Mouse (Mus musculus) CH12.LX (cell line): ENCODE data around the gene Ehmt2. TPM values are rescaled to one million over a fixed set of nuclear protein-coding genes. Genes with fewer than 3 reads are reported as not detected.
A peak's percentile ranks its signal among the peaks of the same experiment; 100 is the strongest.

Source experiments
- DNase-seq: peaks from one replicate; pipeline ENCODE4 v3.0.0-alpha.2; 2013; ENCODE audit errors: extremely low read depth
- H3K27ac ChIP-seq: 2 replicates; pipeline ENCODE4 v1.5.1; 2012; ENCODE audit warnings: low read depth, mild to moderate bottlenecking, control low read depth, moderate library complexity; ENCODE audit not compliant: insufficient read depth
- H3K27me3 ChIP-seq: replicated peaks from 2 replicates; pipeline ENCODE3; 2012; ENCODE audit warnings: inconsistent platforms
- H3K36me3 ChIP-seq, 2 experiments: replicated peaks in 1 of 2; 2 replicates each; pipeline versions ENCODE3 to v1.6.1; 2012; ENCODE audit warnings: inconsistent platforms in 1 of 2, low read length in 1 of 2, mild to moderate bottlenecking in 1 of 2, mixed read lengths in 1 of 2, moderate library complexity in 1 of 2; ENCODE audit not compliant: control insufficient read depth in 1 of 2, insufficient read depth in 1 of 2
- H3K4me1 ChIP-seq, 2 experiments: 2 replicates each; pipeline ENCODE4 v1.6.1; 2012; ENCODE audit warnings: inconsistent platforms in 1 of 2, moderate library complexity in 1 of 2; ENCODE audit not compliant: insufficient read depth in 2 of 2, control insufficient read depth in 1 of 2
- H3K4me2 ChIP-seq: 2 replicates; pipeline ENCODE4 v1.6.1; 2012; ENCODE audit warnings: low read depth, mild to moderate bottlenecking, control low read depth; ENCODE audit not compliant: poor library complexity, insufficient read depth, severe bottlenecking
- H3K4me3 ChIP-seq, 3 experiments: fragments of 150-350 bp in 1 of 3; sonication (generic) in 1 of 3; replicated peaks in 1 of 3; 2 replicates each; pipeline versions ENCODE3 to v1.5.1; 2011 to 2012; ENCODE audit warnings: low read depth in 2 of 3, low read length in 2 of 3, mild to moderate bottlenecking in 2 of 3, moderate library complexity in 2 of 3, control low read depth in 1 of 3, improper control_type of control experiment in 1 of 3, inconsistent platforms in 1 of 3, mixed read lengths in 1 of 3; ENCODE audit not compliant: poor library complexity in 1 of 3
- H3K79me2 ChIP-seq: replicated peaks from 2 replicates; pipeline ENCODE4 v1.6.1; 2012; ENCODE audit warnings: mild to moderate bottlenecking, moderate library complexity; ENCODE audit not compliant: control insufficient read depth, poor library complexity, insufficient read depth, severe bottlenecking; ENCODE audit errors: extremely low read depth
- H3K9ac ChIP-seq: 2 replicates; pipeline ENCODE4 v1.6.1; 2012; ENCODE audit warnings: low read depth, mild to moderate bottlenecking, control low read depth, moderate library complexity; ENCODE audit not compliant: insufficient read depth
- H3K9me3 ChIP-seq: replicated peaks from 2 replicates; pipeline ENCODE3; 2012; ENCODE audit warnings: low read length, inconsistent platforms, mixed read lengths
- CTCF ChIP-seq, 2 experiments: IDR thresholded peaks in 1 of 2; conservative IDR thresholded peaks in 1 of 2; 2 replicates each; pipeline ENCODE4 v1.5.1; 2011 to 2012; ENCODE audit warnings: low read depth in 2 of 2, low read length in 2 of 2, improper control_type of control experiment in 1 of 2, inconsistent platforms in 1 of 2, mild to moderate bottlenecking in 1 of 2, moderate library complexity in 1 of 2
- E2F4 ChIP-seq: IDR thresholded peaks from 2 replicates; pipeline ENCODE4 v1.6.1; 2011; ENCODE audit warnings: low read depth, low read length, improper control_type of control experiment; ENCODE audit not compliant: insufficient replicate concordance
- EP300 ChIP-seq: IDR thresholded peaks from 2 replicates; pipeline ENCODE4 v1.6.1; 2011; ENCODE audit warnings: low read length, improper control_type of control experiment
- IRF4 ChIP-seq: IDR thresholded peaks from 2 replicates; pipeline ENCODE4 v1.6.1; 2014; ENCODE audit warnings: low read depth, mild to moderate bottlenecking, inconsistent platforms, low read length, improper control_type of control experiment
- JUND ChIP-seq: conservative IDR thresholded peaks from 2 replicates; pipeline ENCODE4 v1.6.1; 2011; ENCODE audit warnings: low read depth, low read length, improper control_type of control experiment
- MAX ChIP-seq: IDR thresholded peaks from 2 replicates; pipeline ENCODE4 v1.6.1; 2011; ENCODE audit warnings: low read length, improper control_type of control experiment
- PAX5 ChIP-seq: IDR thresholded peaks from 2 replicates; pipeline ENCODE4 v1.6.1; 2012; ENCODE audit warnings: low read length, inconsistent platforms, mixed read lengths
- POLR2AphosphoS2 ChIP-seq: IDR thresholded peaks from 2 replicates; pipeline ENCODE4 v1.6.1; 2011; ENCODE audit warnings: low read depth, low read length, improper control_type of control experiment
- RAD21 ChIP-seq: IDR thresholded peaks from 2 replicates; pipeline ENCODE4 v1.6.1; 2011; ENCODE audit warnings: low read depth, mild to moderate bottlenecking, low read length, improper control_type of control experiment, moderate library complexity
- RCOR1 ChIP-seq: conservative IDR thresholded peaks from 2 replicates; pipeline ENCODE4 v1.6.1; 2012; ENCODE audit warnings: low read depth, mild to moderate bottlenecking, inconsistent platforms, low read length, improper control_type of control experiment
- SMC3 ChIP-seq: IDR thresholded peaks from 2 replicates; pipeline ENCODE4 v1.6.1; 2011; ENCODE audit warnings: low read depth, low read length, improper control_type of control experiment
- TBP ChIP-seq: conservative IDR thresholded peaks from 2 replicates; pipeline ENCODE4 v1.6.1; 2011; ENCODE audit warnings: low read depth, low read length, improper control_type of control experiment
- USF1 ChIP-seq: IDR thresholded peaks from 2 replicates; pipeline ENCODE4 v1.6.1; 2014; ENCODE audit warnings: low read depth, mild to moderate bottlenecking, inconsistent platforms, low read length, improper control_type of control experiment
- USF2 ChIP-seq: conservative IDR thresholded peaks from 2 replicates; pipeline ENCODE4 v1.6.1; 2011; ENCODE audit warnings: low read depth, low read length, improper control_type of control experiment
- ZNF384 ChIP-seq: IDR thresholded peaks from 2 replicates; pipeline ENCODE4 v1.6.1; 2012; ENCODE audit warnings: low read depth, low read length, improper control_type of control experiment, inconsistent platforms
- dilution Hi-C: fragments of 300-500 bp; cut with MboI; formaldehyde crosslinking; loops from 2 replicates; pipeline ENCODE4 v1.14.3; 2020; ENCODE audit warnings: low sequenced_read_pairs; ENCODE audit not compliant: extremely low pct_unique_long_range_greater_than_20kb, extremely low pct_ligation_motif_present
- in situ Hi-C: fragments of 300-500 bp; cut with MboI; formaldehyde crosslinking; loops from 3 replicates; pipeline ENCODE4 v1.14.3; 2019; ENCODE audit warnings: low sequenced_read_pairs, low pct_ligation_motif_present, low pct_unique_long_range_greater_than_20kb, mixed read lengths
- polyA plus RNA-seq: library from polyadenylated mRNA; unstranded; fragments of >175 nt; gene quantifications from 2 replicates; pipeline ENCODE4 v1.2.1, GENCODE M21; 2012; ENCODE audit warnings: low read depth; ENCODE audit not compliant: insufficient read length
- total RNA-seq, 2 experiments: library from RNA; depleted of rRNA; stranded (reverse); fragments of 300-350 nt in 1 of 2; fragments of >200 nt in 1 of 2; gene quantifications; 2 replicates each; pipeline ENCODE4 v1.2.3; 2012 to 2014

Gene Ehmt2
- total and polyA plus RNA-seq, 3 experiments = 73.5 to 150 (median 113) TPM

- H3K4me3 ChIP-seq = no peak overlapping the region
- DNase-seq = no peak
- in situ Hi-C loops = no loop called here
- peaks cover 7 to 44% of the 10 kb centered on the region in 2 experiments; a peak in 3 of 4 replicates for H3K4me1 ChIP-seq
- TF ChIP-seq RAD21 = no peak
- no peak for TF ChIP-seq IRF4
- TF ChIP-seq USF2 = no peak
- TF ChIP-seq CTCF (conservative IDR thresholded peaks at IDR 0.05 in 1 of 2, IDR thresholded peaks at IDR 0.05 in 1 of 2; ENCODE audit: low read depth in 2 of 2, low read length in 2 of 2) = no peak
- no peak for TF ChIP-seq RCOR1
- no peak for TF ChIP-seq MAX
- no peak for TF ChIP-seq E2F4
- TF ChIP-seq TBP = no peak
- no peaks in the 10 kb centered on the region for H3K9me3 ChIP-seq
- dilution Hi-C loops = no loop called here
- H3K4me2 ChIP-seq = no peak overlapping the region
- no peak overlapping the region for H3K27ac ChIP-seq
- H3K27me3 ChIP-seq = no peaks in the 10 kb centered on the region
- no peak overlapping the region for H3K9ac ChIP-seq
- peaks cover 26 to 31% of the 10 kb centered on the region in 2 experiments for H3K36me3 ChIP-seq
- no peaks in the 10 kb centered on the region for H3K79me2 ChIP-seq
Measured at GRCm38 (mm10) chr17:34916316-34916715, 18.0 kb downstream of the Ehmt2 start.

- Histone ChIP-seq H3K36me3 (peaks cover 17 to 22% of the 10 kb centered on the region in 2 experiments), H3K27ac (no peak overlapping the region), H3K4me2 (no peak overlapping the region), H3K27me3 (no peaks in the 10 kb centered on the region), H3K9me3 (no peaks in the 10 kb centered on the region), H3K4me1 (peaks cover 3 to 36% of the 10 kb centered on the region in 2 experiments; a peak in 3 of 4 replicates), H3K4me3 (no peak overlapping the region), H3K79me2 (no peaks in the 10 kb centered on the region), H3K9ac (no peak overlapping the region)
- dilution Hi-C loops (no loop called here), in situ Hi-C loops (no loop called here)
- no peak for DNase-seq
- TF ChIP-seq ZNF384 = no peak
- TF ChIP-seq E2F4 = no peak
- no peak for TF ChIP-seq EP300
- TF ChIP-seq MAX = no peak
- no peak for TF ChIP-seq USF1
- no peak for TF ChIP-seq PAX5
- TF ChIP-seq IRF4 = no peak
Measured at GRCm38 (mm10) chr17:34917188-34917587, 18.9 kb downstream of the Ehmt2 start.

- dilution Hi-C loops (no loop called here), in situ Hi-C loops (no loop called here)
- Histone ChIP-seq H3K9ac (no peak overlapping the region), H3K36me3 (peaks cover 0 to 3% of the 10 kb centered on the region in 2 experiments), H3K27me3 (no peaks in the 10 kb centered on the region), H3K4me3 (no peak overlapping the region), H3K27ac (no peak overlapping the region), H3K9me3 (no peaks in the 10 kb centered on the region), H3K4me1 (peaks cover 19 to 25% of the 10 kb centered on the region in 2 experiments), H3K79me2 (no peaks in the 10 kb centered on the region), H3K4me2 (peak overlapping the region; percentile 60)
- peak; percentile 36 for DNase-seq
- TF ChIP-seq CTCF (conservative IDR thresholded peaks at IDR 0.05 in 1 of 2, IDR thresholded peaks at IDR 0.05 in 1 of 2; ENCODE audit: low read depth in 2 of 2, low read length in 2 of 2) (peak; percentile 9 to 63; a peak in 2 of 4 replicates), USF2 (no peak), E2F4 (no peak), RAD21 (peak; percentile 21), MAX (no peak), JUND (no peak), EP300 (no peak), POLR2AphosphoS2 (no peak), SMC3 (peak; percentile 55)
Measured at GRCm38 (mm10) chr17:34922939-34923338, 24.7 kb downstream of the Ehmt2 start.
